Mouse (Mus musculus) bone marrow, adult 2 months (tissue): ENCODE measurements around the gene Pcdh15.

Source experiments
- CTCF ChIP-seq: fragments of 200-500 bp; IDR thresholded peaks from 2 replicates; pipeline ENCODE4 v1.5.1; 2011; ENCODE audit warnings: low read length, control low read depth; ENCODE audit not compliant: control insufficient read depth, insufficient read depth
- POLR2A ChIP-seq: fragments of 200-500 bp; IDR thresholded peaks from 2 replicates; pipeline ENCODE4 v1.6.1; 2011; ENCODE audit warnings: low read depth, mild to moderate bottlenecking, control low read depth, low read length, borderline replicate concordance; ENCODE audit not compliant: control insufficient read depth

- TF ChIP-seq POLR2A (no peak), CTCF (no peak)
Measured at GRCm38 (mm10) chr10:73514846-73515245, 415.7 kb downstream of the Pcdh15 start.
